ENCODE assay signal across 8 mouse cellular contexts in the genomic region with DNA sequence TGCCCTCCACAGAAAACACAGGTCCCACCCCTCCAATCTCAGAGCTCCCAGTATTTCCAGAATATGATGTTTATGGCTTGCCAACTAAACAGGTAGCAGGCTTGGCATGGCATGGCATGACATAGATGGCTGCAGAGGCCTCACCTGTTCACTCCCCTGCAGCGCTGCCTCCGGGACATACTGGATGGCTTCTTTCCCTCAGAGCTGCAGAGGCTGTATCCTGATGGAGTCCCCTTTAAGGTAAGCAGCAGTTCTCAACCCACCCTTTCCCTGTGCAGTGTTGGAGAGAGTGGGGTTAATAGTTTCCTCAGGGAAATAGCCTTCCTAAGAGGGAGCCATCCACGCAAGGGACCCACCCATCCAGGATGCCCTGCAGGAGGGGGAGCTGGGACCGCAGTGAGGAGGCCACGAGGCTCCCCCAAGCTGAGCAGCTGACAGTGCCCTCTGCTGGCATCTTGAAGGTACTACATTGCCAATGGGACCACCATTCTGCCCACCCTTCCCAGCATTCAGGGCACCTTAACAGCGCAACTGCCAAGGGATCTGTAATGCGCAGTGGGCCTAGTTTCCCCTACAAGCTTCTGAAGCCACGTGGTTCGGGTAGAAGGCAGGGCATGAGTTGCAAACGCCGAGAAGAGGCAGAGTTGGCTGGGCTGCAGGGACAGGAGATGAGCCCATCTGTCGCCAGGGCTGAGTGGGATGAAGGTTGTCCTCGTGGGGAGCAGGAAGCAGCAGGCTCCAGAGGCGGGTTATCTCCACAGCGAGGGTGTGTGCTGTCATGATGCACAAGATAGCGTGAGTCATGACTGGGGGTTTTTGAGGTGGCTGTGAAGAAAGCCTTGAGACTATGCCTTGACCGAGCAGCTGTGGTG. TPM values are rescaled to one million over a fixed set of nuclear protein-coding genes. Genes with fewer than 3 reads are reported as not detected.
A peak's percentile ranks its signal among the peaks of the same experiment; 100 is the strongest.
DNase-seq lines count a peak whose midpoint lies in the region; ATAC-seq and TF ChIP-seq lines count a peak whose summit lies in the region.

No protein-coding gene starts in this region.

- H3K4me3 ChIP-seq in cerebellum, adult 2 months (replicated peaks; ENCODE audit: insufficient read depth, low read depth, low read length): no peak overlapping the region
- no peak overlapping the region for H3K4me3 ChIP-seq in lung, postnatal 0 days (ENCODE audit: low read depth, low read length)

- no peak for ATAC-seq in lung, postnatal 0 days

- no peaks in the 10 kb centered on the region for H3K9me3 ChIP-seq in lung, postnatal 0 days (ENCODE audit: low read length)

- H3K27me3 ChIP-seq in cerebellum, adult 2 months (ENCODE audit: control insufficient read depth, insufficient read depth, low read length): no peaks in the 10 kb centered on the region
- no peaks in the 10 kb centered on the region for H3K27me3 ChIP-seq in lung, postnatal 0 days (replicated peaks; ENCODE audit: insufficient read depth, low read length)

- peaks cover 9% of the 10 kb centered on the region for H3K4me1 ChIP-seq in cerebellum, adult 2 months (ENCODE audit: control insufficient read depth, insufficient read depth, low read length)
- H3K4me1 ChIP-seq in lung, postnatal 0 days (ENCODE audit: insufficient read depth, low read depth, low read length): peaks cover 4% of the 10 kb centered on the region; the same call in 1 of the 2 replicates

- H3K36me3 ChIP-seq in lung, postnatal 0 days (ENCODE audit: insufficient read depth, low read length): no peaks in the 10 kb centered on the region

- H3K4me2 ChIP-seq in lung, postnatal 0 days (replicated peaks; ENCODE audit: low read depth, low read length): no peak overlapping the region

- DNase-seq in 3T3-L1 (ENCODE audit: low read depth, low spot score): peak; percentile 68
- peak; percentile 69 to 76 for DNase-seq in CD8-positive naive resting alpha-beta T cell, adult 2 months (ENCODE audit: low read depth in 2 of 2, low spot score in 2 of 2)
- DNase-seq in cerebellum, adult 2 months: peak; percentile 65 to 72
- peak; percentile 65 to 82 for DNase-seq in frontal cortex, postnatal 14 days (ENCODE audit: low spot score in 2 of 2)
- peak; percentile 79 for DNase-seq in layer of hippocampus, adult 9-10 months (ENCODE audit: low spot score)
- DNase-seq in lung, postnatal 0 days (ENCODE audit: low spot score): peak; percentile 66
- DNase-seq in right cerebral cortex, postnatal 25 days: peak; percentile 89
- no peak for DNase-seq in urinary bladder, postnatal 36 days (ENCODE audit: low spot score in 2 of 2)

- TF ChIP-seq CTCF in cerebellum, adult 2 months (IDR thresholded peaks at IDR 0.05; ENCODE audit: borderline replicate concordance, insufficient read depth, low read depth, low read length): peak; percentile 89
- TF ChIP-seq CTCF in lung, postnatal 0 days (IDR thresholded peaks at IDR 0.05): peak; percentile 96

- TF ChIP-seq EP300 in lung, postnatal 0 days (IDR thresholded peaks at IDR 0.05): no peak

- no peak overlapping the region for H3K9ac ChIP-seq in lung, postnatal 0 days (replicated peaks; ENCODE audit: low read depth)

- TF ChIP-seq POLR2A in cerebellum, adult 2 months (IDR thresholded peaks at IDR 0.05; ENCODE audit: borderline replicate concordance, insufficient read depth, low read length): no peak

- no peak overlapping the region for H3K27ac ChIP-seq in cerebellum, adult 2 months (ENCODE audit: insufficient read depth, low read length)
- no peak overlapping the region for H3K27ac ChIP-seq in lung, postnatal 0 days (ENCODE audit: low read length)

- 14% methylated on average over 17 of the region's 17 CpGs for WGBS in cerebellum, adult 2 months
- WGBS in lung, postnatal 0 days: 17% methylated on average over 17 of the region's 17 CpGs

RNA-seq across cellular contexts. Expression of gene Sh3bgrl3, which starts 4.7 kb away (rescaled TPM):
- polyA plus RNA-seq in cerebellum, adult 2 months (2012; rRNA removed): 238 and 258 TPM in 2 replicates
- polyA plus RNA-seq in lung, postnatal 0 days (2015; fragmentation: Nextera tagmentation; extraction: Ambion mirVana): 476 and 513 TPM in 2 replicates

RNA-seq across cellular contexts. Expression of gene Ubxn11, which starts 21.5 kb away (rescaled TPM):
- 14.8 and 15.0 TPM in 2 replicates for polyA plus RNA-seq in cerebellum, adult 2 months (2012; rRNA removed)
- polyA plus RNA-seq in lung, postnatal 0 days (2015; fragmentation: Nextera tagmentation; extraction: Ambion mirVana): 10.3 and 11.3 TPM in 2 replicates

RNA-seq across cellular contexts. Expression of gene Cd52, which starts 29.0 kb away (rescaled TPM):
- 2.6 and 2.8 TPM in 2 replicates for polyA plus RNA-seq in cerebellum, adult 2 months (2012; rRNA removed)
- polyA plus RNA-seq in lung, postnatal 0 days (2015; fragmentation: Nextera tagmentation; extraction: Ambion mirVana): 65.8 and 65.9 TPM in 2 replicates

Comparison
In these comparisons a context has a peak if more than half of its experiments do, and no peak if none do; other contexts are left out.
1. DNase-seq: peak in 3T3-L1 (single experiment), CD8-positive naive resting alpha-beta T cell, adult 2 months (2 of 2), cerebellum, adult 2 months (2 of 2), frontal cortex, postnatal 14 days (2 of 2), layer of hippocampus, adult 9-10 months (single experiment), lung, postnatal 0 days (single experiment) and right cerebral cortex, postnatal 25 days (single experiment); none in urinary bladder, postnatal 36 days (0 of 2).
2. RNA of gene Cd52, which starts 29.0 kb away (polyA plus RNA-seq): 65.8 to 65.9 TPM in lung, postnatal 0 days; 2.6 to 2.8 TPM in cerebellum, adult 2 months; every median in the first group is over 10 times any median in the second.